Mouse (Mus musculus) layer of hippocampus, adult 6 months (tissue): ENCODE measurements around the gene Lrrc17. TPM values are rescaled to one million over a fixed set of nuclear protein-coding genes. Genes with fewer than 3 reads are reported as not detected.

Experiments used
- long read RNA-seq, 2 experiments: library from polyadenylated mRNA; unstranded; transcript quantifications; one replicate each; pipeline ENCODE4 v2.0.0; 2019 to 2020
- polyA plus RNA-seq: library from polyadenylated mRNA; unstranded; fragments of <200 nt; fragmentation: Nextera tagmentation; gene quantifications from 2 replicates; pipeline ENCODE4 v1.2.3, GENCODE M21; 2021

Gene Lrrc17
- 0.34 and 0.44 TPM in 2 replicates for polyA plus RNA-seq
- long read RNA-seq, experiment 1 = 0 reads
- long read RNA-seq, experiment 2 = 0 reads

DNA sequence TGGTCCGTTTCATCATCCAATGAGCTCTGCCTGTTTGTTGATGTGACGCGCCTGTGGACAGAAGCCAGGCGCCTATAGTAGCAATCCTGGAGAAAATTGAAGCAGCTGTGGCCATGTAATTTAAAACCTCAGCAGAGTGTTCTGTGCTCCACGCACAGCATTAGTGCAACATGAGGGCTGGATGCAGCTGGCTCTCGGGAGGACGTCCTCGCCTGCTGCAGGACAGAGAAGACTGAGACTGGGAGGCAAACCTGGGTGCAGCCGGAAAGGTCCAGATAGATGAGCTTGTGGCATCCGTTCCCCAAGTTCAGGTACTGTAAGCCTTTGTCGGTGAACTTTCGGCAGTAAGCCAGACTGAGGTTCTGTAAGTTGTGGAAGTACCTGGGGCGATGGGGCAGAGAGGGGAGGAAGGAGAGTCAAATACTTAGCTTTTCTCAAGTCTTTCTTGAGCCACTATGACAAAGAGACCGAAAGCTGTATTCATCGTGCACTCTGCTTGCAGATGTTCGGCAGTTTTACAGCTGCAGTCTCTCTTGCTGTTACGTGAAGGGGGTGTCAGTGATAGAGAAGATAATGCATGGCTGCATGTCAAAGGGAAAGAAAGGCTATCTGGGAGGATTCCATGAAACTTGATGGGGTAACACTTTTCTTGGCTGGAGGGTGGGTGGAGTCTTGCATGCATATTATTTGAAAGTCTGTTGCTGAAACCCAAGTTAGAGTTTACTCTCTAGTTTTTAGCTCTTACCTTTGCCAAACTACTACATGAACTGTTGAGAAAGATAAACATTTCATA is at the start of gene Lrrc17:
Gene Lrrc17 (plus strand): TSS at position 151 of the 793 bp plus-strand sequence.

Other genes with a start within 250 kb of the Lrrc17 start
- gene Fgl2, start 170.9 kb upstream of the Lrrc17 start, polyA plus RNA-seq = 0.43 and 0.60 TPM in 2 replicates
- gene Ccdc146, start 118.9 kb upstream of the Lrrc17 start, polyA plus RNA-seq = 0.67 and 1.2 TPM in 2 replicates
- gene Fam185a, start 118.6 kb upstream of the Lrrc17 start, polyA plus RNA-seq = 8.0 and 8.2 TPM in 2 replicates
- gene Fbxl13, start 102.1 kb downstream of the Lrrc17 start, polyA plus RNA-seq = 0.15 and 0.19 TPM in 2 replicates
- gene Armc10, start 102.3 kb downstream of the Lrrc17 start, polyA plus RNA-seq = 19.5 and 20.2 TPM in 2 replicates
- 11.3 and 11.6 TPM in 2 replicates for gene Napepld, start 157.8 kb downstream of the Lrrc17 start, polyA plus RNA-seq
- 73.5 and 86.6 TPM in 2 replicates for gene Pmpcb, start 193.6 kb downstream of the Lrrc17 start, polyA plus RNA-seq
- 28.6 and 35.4 TPM in 2 replicates for gene Dnajc2, start 241.7 kb downstream of the Lrrc17 start, polyA plus RNA-seq
- gene Psmc2, start 241.7 kb downstream of the Lrrc17 start, polyA plus RNA-seq = 134 and 139 TPM in 2 replicates